Mouse (Mus musculus) hindbrain, embryonic 13.5 days (tissue): ENCODE results near the gene Anxa1. TPM values are rescaled to one million over a fixed set of nuclear protein-coding genes. Genes with fewer than 3 reads are reported as not detected.

Experiments used
- ATAC-seq: fragments of 200-750 bp; cut with Nextera tagmentation; 2 replicates; pipeline ENCODE4 v1.8.0; 2017; ENCODE audit warnings: moderate TSS enrichment; ENCODE audit not compliant: low FRiP score
- H3K27ac ChIP-seq: fragments of 300-500 bp; sonication (generic); 2 replicates; pipeline ENCODE4 v1.5.1; 2015; ENCODE audit warnings: inconsistent platforms, mild to moderate bottlenecking, moderate library complexity
- H3K27me3 ChIP-seq: fragments of 300-500 bp; sonication (generic); 2 replicates; pipeline ENCODE4 v1.6.1; 2015; ENCODE audit warnings: mild to moderate bottlenecking, inconsistent platforms
- H3K36me3 ChIP-seq: fragments of 300-500 bp; sonication (generic); 2 replicates; pipeline ENCODE4 v1.6.1; 2015; ENCODE audit warnings: mild to moderate bottlenecking, inconsistent platforms
- H3K4me1 ChIP-seq: fragments of 300-500 bp; sonication (generic); replicated peaks from 2 replicates; pipeline ENCODE4 v1.6.1; 2015; ENCODE audit warnings: inconsistent platforms
- H3K4me2 ChIP-seq: fragments of 300-500 bp; sonication (generic); 2 replicates; pipeline ENCODE4 v1.6.1; 2015; ENCODE audit warnings: inconsistent platforms, mild to moderate bottlenecking, moderate library complexity
- H3K4me3 ChIP-seq: fragments of 300-500 bp; sonication (generic); 2 replicates; pipeline ENCODE4 v1.5.1; 2015; ENCODE audit warnings: mild to moderate bottlenecking, inconsistent platforms
- H3K9ac ChIP-seq: fragments of 300-500 bp; sonication (generic); 2 replicates; pipeline ENCODE4 v1.6.1; 2015; ENCODE audit warnings: mild to moderate bottlenecking, inconsistent platforms
- H3K9me3 ChIP-seq: fragments of 300-500 bp; sonication (generic); 2 replicates; pipeline ENCODE4 v1.6.1; 2016; ENCODE audit warnings: inconsistent platforms
- WGBS: fragments of 180-500 bp; shearing (Covaris S2); methylation state at CpG from one replicate; pipeline ENCODE4 v1.1.7; 2015; 5-methylcytosine and 5-hydroxymethylcytosine counted together
- polyA plus RNA-seq: library from polyadenylated mRNA; unstranded; fragments of >200 nt; fragmentation: Nextera tagmentation; extraction: Ambion mirVana; gene quantifications from 2 replicates; pipeline ENCODE4 v1.2.1, GENCODE M21; 2015

Anxa1 gene
- polyA plus RNA-seq, 1 experiment from 2014 or later: 8.4 TPM

DNA sequence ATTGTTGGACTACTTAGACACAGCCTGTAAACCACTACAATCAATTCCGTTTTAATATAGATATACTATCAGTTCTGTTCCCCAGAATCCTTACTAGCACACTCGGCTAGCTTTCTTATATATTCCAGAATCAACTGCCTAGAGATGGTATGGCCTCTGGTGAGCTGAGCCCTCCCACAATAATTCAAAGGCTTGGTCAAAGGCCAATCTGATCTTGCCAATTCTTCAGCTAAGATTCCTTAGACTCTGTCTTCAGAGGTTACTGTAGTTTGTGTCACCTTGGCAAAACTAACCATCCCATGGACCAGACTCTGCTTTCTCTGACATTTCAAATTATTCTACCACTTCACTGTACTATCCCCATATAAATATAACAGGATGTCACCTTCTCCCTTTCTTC lies 25.4 kb downstream of the Anxa1 start:
- no peaks in the 10 kb centered on the region for H3K9me3 ChIP-seq
- H3K27ac ChIP-seq: no peak overlapping the region
- 88% methylated on average over 2 of the region's 2 CpGs for WGBS
- no peak overlapping the region for H3K4me2 ChIP-seq
- no peaks in the 10 kb centered on the region for H3K36me3 ChIP-seq
- ATAC-seq: no peak
- no peak overlapping the region for H3K9ac ChIP-seq
- no peak overlapping the region for H3K4me3 ChIP-seq
- H3K27me3 ChIP-seq: no peaks in the 10 kb centered on the region
- H3K4me1 ChIP-seq: no peaks in the 10 kb centered on the region

DNA sequence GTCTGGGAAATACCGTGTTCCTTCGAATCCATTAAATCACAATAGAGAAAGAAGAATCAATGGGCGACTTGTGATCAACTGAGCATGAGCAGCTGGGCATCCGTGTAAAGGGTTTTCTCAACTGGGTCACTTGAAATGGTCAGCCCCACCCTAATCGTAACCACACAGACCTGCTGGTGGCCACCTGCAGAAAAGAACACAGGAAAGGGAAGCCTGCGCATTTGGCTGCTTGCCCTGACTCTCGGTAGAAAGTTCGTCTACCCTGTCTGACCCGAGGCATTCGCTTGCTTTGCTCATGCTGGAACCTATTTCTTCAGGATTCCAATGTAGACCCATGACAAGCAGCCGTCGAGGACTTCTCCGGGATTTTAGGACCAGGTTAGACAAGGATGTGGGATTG lies 25.8 kb downstream of the Anxa1 start:
- no peak overlapping the region for H3K9ac ChIP-seq
- no peak for ATAC-seq
- no peaks in the 10 kb centered on the region for H3K27me3 ChIP-seq
- no peak overlapping the region for H3K4me3 ChIP-seq
- WGBS: 92% methylated on average over 13 of the region's 13 CpGs
- no peaks in the 10 kb centered on the region for H3K4me1 ChIP-seq
- H3K4me2 ChIP-seq: no peak overlapping the region
- no peak overlapping the region for H3K27ac ChIP-seq
- no peaks in the 10 kb centered on the region for H3K36me3 ChIP-seq
- no peaks in the 10 kb centered on the region for H3K9me3 ChIP-seq

DNA sequence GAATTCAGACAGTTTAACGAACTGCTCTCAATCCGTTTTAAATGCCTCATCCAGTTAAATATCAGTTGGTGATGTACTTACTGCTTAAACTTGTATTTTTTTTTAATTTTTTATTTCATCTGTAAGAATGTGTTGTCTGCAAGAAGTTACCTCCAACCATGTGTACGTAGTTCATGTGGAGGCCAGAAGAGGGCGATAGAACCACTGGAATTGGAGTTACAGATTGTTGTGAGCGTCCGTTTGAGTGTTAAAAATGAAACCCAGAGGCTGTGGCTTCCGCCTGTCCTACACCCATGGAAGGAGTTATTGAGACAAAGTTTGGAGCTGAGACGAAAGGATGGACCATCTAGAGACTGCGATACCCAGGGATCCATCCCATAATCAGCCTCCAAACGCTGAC lies 27.5 kb downstream of the Anxa1 start:
- Histone ChIP-seq H3K27ac (no peak overlapping the region), H3K36me3 (no peaks in the 10 kb centered on the region), H3K9me3 (no peaks in the 10 kb centered on the region), H3K4me3 (no peak overlapping the region), H3K4me2 (no peak overlapping the region), H3K4me1 (no peaks in the 10 kb centered on the region), H3K9ac (no peak overlapping the region), H3K27me3 (no peaks in the 10 kb centered on the region)
- WGBS: 68% methylated on average over 10 of the region's 10 CpGs
- ATAC-seq: no peak

GRCm38 (mm10) chr19:20361917-20362577 lies 28.7 kb downstream of the Anxa1 start:
- Histone ChIP-seq H3K4me1 (no peaks in the 10 kb centered on the region), H3K27me3 (no peaks in the 10 kb centered on the region), H3K36me3 (no peaks in the 10 kb centered on the region), H3K9ac (no peak overlapping the region), H3K9me3 (no peaks in the 10 kb centered on the region), H3K27ac (no peak overlapping the region), H3K4me2 (no peak overlapping the region), H3K4me3 (no peak overlapping the region)
- WGBS: 49% methylated on average over 2 of the region's 2 CpGs
- ATAC-seq: peak; percentile 84

GRCm38 (mm10) chr19:20358679-20359078 lies 32.1 kb downstream of the Anxa1 start:
- H3K36me3 ChIP-seq: no peaks in the 10 kb centered on the region
- 85% methylated on average over 5 of the region's 5 CpGs for WGBS
- no peaks in the 10 kb centered on the region for H3K27me3 ChIP-seq
- no peak overlapping the region for H3K4me2 ChIP-seq
- ATAC-seq: no peak
- H3K9me3 ChIP-seq: no peaks in the 10 kb centered on the region
- no peak overlapping the region for H3K27ac ChIP-seq
- H3K4me1 ChIP-seq: no peaks in the 10 kb centered on the region
- no peak overlapping the region for H3K9ac ChIP-seq
- no peak overlapping the region for H3K4me3 ChIP-seq

GRCm38 (mm10) chr19:20345317-20345917 lies 45.3 kb downstream of the Anxa1 start:
- no peaks in the 10 kb centered on the region for H3K27me3 ChIP-seq
- H3K36me3 ChIP-seq: no peaks in the 10 kb centered on the region
- H3K9me3 ChIP-seq: no peaks in the 10 kb centered on the region
- peaks cover 6% of the 10 kb centered on the region for H3K4me1 ChIP-seq
- ATAC-seq: peak; percentile 84
- H3K4me3 ChIP-seq: no peak overlapping the region
- WGBS: 10% methylated on average over 8 of the region's 8 CpGs
- no peak overlapping the region for H3K27ac ChIP-seq
- no peak overlapping the region for H3K4me2 ChIP-seq
- no peak overlapping the region for H3K9ac ChIP-seq

DNA sequence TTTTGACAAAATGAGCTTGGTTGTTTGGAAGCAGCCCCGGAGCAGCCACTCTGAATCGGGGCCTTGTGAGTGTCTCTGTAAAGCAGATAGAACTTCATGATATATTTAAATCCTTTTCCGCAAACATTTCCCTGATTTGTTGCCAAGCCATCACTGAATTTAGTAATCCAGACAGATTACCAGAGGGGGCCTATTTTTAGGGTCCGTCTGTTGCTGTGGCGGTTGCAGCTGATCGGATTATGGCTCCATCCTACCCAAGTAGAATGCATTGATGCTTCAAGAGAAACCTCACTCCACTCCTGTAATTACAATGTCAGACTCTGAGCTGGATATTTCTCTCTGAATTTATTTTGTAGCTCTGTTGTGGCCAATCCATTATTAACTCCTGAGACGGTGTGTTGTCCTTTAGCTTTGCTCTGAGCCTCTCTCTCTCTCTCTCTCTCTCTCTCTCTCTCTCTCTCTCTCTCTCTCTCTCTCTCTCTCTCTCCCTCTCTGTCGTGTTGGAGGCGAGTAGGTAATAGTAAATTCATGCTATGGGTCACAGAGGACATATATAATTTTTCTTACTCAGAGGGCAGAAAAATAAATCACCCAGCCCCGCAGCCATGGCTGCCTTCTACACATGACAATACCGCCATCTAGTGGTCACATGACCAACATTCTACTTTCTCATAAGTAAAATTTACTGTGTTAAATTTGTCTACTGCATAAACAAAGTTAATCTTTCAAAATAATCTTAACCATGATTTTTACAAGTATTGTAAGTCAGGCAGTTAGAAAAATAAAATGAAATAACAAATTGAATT lies 46.0 kb downstream of the Anxa1 start:
- no peaks in the 10 kb centered on the region for H3K36me3 ChIP-seq
- ATAC-seq: peak; percentile 86

DNA sequence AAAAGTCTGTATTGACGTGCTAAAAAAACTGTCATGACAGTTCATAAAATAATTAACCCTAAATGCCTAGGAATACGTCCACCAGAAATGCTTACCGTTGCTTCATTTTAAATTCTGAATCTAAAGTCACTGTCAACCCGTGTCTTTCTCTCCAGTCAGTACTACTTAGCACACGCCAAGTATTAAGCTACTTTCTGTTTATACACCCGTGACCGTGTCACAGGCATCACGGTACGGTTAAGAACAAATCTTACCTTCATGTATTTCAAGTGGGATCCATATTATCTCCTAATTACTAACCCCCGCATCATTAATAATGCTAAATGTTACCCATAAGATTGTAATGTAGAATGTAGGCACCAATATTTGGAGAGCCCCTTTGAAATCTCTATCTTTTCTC lies 46.7 kb downstream of the Anxa1 start:
- ATAC-seq: no peak

More for the DNA sequence above, 46.0 kb downstream of the Anxa1 start:
- no peaks in the 10 kb centered on the region for H3K27me3 ChIP-seq
- no peak overlapping the region for H3K4me3 ChIP-seq
- peak overlapping the region; percentile 29; the same call in 1 of the 2 replicates for H3K9ac ChIP-seq
- peak overlapping the region; percentile 62; the same call in 1 of the 2 replicates for H3K27ac ChIP-seq
- WGBS: 40% methylated on average over 11 of the region's 11 CpGs
- H3K4me1 ChIP-seq: peaks cover 6% of the 10 kb centered on the region
- H3K9me3 ChIP-seq: 0 out of 2 replicates have a peak, but pooled peaks cover 6% of the 10 kb centered on the region
- peak overlapping the region; percentile 26; the same call in 1 of the 2 replicates for H3K4me2 ChIP-seq

More for the DNA sequence above, 46.7 kb downstream of the Anxa1 start:
- 75% methylated on average over 10 of the region's 10 CpGs for WGBS
- Histone ChIP-seq H3K9me3 (0 out of 2 replicates have a peak, but pooled peaks cover 11% of the 10 kb centered on the region), H3K4me2 (peak overlapping the region; percentile 26; the same call in 1 of the 2 replicates), H3K4me1 (peaks cover 6% of the 10 kb centered on the region), H3K4me3 (no peak overlapping the region), H3K27me3 (no peaks in the 10 kb centered on the region), H3K9ac (no peak overlapping the region), H3K36me3 (no peaks in the 10 kb centered on the region), H3K27ac (peak overlapping the region; percentile 62; the same call in 1 of the 2 replicates)

Other genes with a start within 250 kb of the Anxa1 start
- 0.94 and 1.3 TPM in 2 replicates for gene Aldh1a1, start 101.8 kb upstream of the Anxa1 start, polyA plus RNA-seq